Mouse (Mus musculus) splenic B cell, adult 2 months (primary cell): ENCODE results near the gene Noxo1.

Experiments used
- DNase-seq: peaks from one replicate; pipeline ENCODE4 v3.0.0-alpha.2; 2011; ENCODE audit warnings: low read depth, low spot score
- H3K27me3 ChIP-seq: 2 replicates; pipeline ENCODE4 v1.6.1; 2012; ENCODE audit warnings: mild to moderate bottlenecking, low read length, moderate library complexity, mixed read lengths; ENCODE audit not compliant: control insufficient read depth, poor library complexity, insufficient read depth, severe bottlenecking
- H3K36me3 ChIP-seq: 2 replicates; pipeline ENCODE4 v1.6.1; 2012; ENCODE audit warnings: mild to moderate bottlenecking, low read length, moderate library complexity, mixed read lengths; ENCODE audit not compliant: control insufficient read depth, poor library complexity, insufficient read depth, severe bottlenecking

The Noxo1 gene

GRCm38 (mm10) chr17:24736330-24737051 lies 40.5 kb downstream of the Noxo1 start, which contains the start of gene Msrb1:
TSS of gene Msrb1 (plus strand) at chr17:24736642.
- H3K36me3 ChIP-seq = no peaks in the 10 kb centered on the region
- H3K27me3 ChIP-seq = no peaks in the 10 kb centered on the region
- DNase-seq = peak; percentile 95

GRCm38 (mm10) chr17:24737135-24737810 lies 41.2 kb downstream of the Noxo1 start:
- Histone ChIP-seq H3K27me3 (no peaks in the 10 kb centered on the region), H3K36me3 (no peaks in the 10 kb centered on the region)
- no peak for DNase-seq

DNA sequence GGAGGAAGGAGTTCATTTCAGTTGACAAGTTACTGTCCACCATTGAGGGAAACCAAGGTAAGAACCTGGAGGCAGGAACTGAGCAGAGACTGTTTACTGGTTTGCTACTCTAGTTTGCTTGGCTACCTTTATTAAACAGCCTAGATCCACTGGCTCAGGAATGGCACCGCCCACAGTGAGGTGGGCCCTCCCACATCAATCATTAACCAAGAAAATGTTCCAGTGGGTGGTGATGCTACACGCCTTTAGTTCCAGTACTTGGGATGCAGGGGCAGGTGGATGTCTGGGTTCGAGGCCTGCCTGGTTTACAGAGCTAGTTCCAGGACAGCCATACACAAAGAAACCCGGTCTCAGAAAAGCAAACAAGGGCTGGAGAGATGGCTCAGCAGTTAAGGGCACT lies 42.2 kb downstream of the Noxo1 start:
- DNase-seq = no peak
- H3K36me3 ChIP-seq = no peaks in the 10 kb centered on the region
- H3K27me3 ChIP-seq = no peaks in the 10 kb centered on the region

DNA sequence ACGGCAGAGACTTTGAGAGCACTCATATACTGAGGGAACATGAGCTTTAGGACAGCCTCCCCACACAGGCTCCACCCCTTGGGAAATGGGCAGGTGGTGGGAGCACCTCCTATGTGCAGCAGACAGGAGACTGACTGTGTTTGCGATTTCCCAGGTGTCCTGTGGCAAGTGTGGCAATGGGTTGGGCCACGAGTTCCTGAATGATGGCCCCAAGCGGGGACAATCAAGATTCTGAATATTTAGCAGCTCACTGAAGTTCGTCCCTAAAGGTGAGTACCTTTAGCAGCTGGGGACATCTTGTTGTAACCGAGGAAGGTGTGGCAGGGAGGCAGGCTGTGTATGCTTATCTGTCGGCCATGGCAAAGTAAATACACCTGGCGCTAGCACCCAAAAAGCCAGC lies 43.9 kb downstream of the Noxo1 start:
- H3K27me3 ChIP-seq = no peaks in the 10 kb centered on the region
- no peak for DNase-seq
- H3K36me3 ChIP-seq = no peaks in the 10 kb centered on the region

DNA sequence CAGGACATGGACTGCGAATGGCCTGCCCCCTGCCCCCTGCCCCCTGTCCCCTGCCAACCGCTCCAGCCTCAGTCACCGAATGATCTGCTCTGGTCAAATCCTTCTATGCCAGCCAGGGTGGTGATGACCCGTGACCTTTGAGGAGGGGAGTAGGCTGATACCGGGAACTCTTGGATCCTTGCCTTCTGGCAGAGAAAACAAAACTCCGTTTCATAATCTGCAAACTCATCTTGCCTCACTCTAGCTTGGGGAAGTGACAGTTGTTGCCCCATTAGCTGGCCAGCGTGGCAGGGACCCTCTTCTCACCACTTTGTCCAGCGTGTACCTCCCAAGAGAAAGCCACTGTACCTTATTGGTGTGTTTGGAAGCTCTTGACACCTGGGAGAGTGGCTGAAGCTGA lies 46.3 kb downstream of the Noxo1 start:
- Histone ChIP-seq H3K36me3 (no peaks in the 10 kb centered on the region), H3K27me3 (no peaks in the 10 kb centered on the region)
- DNase-seq = no peak

DNA sequence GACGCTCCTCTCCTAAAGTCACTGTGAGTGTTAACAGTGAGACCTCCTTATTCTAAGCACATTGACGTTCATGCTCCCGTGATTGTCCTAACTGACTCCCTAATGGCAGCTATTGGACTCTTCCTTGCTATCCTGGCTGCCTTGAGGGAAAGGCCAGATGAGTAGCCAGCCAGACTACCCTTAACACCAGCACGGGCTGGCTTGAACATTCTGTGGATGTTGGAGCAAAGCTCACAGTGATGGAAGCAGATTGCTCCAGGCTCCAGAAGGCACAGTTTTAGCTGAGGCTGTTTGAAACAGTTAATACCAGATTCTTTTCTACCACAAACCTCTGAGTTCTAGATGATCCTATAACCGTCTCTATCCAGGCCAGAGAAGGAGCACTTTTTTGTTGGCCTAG lies 47.9 kb downstream of the Noxo1 start:
- Histone ChIP-seq H3K36me3 (no peaks in the 10 kb centered on the region), H3K27me3 (no peaks in the 10 kb centered on the region)
- no peak for DNase-seq

- no peaks in the 10 kb centered on the region for H3K27me3 ChIP-seq
- DNase-seq = no peak
- H3K36me3 ChIP-seq = no peaks in the 10 kb centered on the region
Measured at GRCm38 (mm10) chr17:24744381-24744780, 48.3 kb downstream of the Noxo1 start.

DNA sequence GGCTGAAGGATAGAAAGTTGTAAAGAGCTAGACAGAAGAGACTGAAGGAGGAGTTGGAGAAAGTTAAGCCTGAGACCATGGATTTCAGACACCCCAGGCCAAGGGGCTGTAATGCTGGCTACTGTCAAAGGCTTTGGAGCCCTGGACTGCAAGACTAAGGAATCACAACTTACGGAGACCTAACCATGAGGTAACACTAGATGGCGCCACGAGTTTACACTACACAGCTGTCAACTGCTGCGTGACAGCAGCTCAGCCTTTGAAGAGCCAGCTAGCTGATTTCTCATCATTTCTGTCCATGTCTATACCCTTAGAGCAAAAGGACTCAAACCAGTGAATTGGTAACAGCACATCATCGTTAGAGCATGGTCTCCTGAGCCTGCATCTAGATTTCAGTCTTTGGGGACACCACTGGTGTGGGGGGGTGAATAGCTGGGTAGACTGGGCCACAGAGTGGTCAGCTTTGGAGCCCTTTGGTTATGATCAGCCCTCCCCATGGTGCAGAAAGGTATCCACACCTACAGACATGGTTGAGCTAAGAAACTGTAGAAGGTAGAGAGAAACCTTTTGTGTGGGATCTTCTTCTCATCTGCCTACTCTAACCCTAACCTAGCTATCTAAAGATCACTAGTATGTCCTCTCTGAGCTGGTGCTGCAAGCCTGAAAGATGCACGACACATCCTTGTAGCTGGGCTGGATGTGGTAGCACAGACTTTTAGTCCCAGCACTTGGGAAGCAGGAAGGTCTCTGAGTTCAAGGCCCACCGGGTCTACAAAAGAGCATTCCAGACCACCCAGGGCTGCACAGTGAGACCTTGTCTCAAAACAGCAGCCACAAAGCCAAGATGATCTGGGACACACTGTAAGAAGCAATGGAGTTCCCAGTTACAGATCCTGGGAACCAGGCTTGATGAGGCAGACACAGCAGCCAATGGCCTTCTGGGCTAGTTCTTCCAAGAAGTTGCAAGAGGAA lies 49.8 kb downstream of the Noxo1 start:
- H3K27me3 ChIP-seq = no peaks in the 10 kb centered on the region
- peak; percentile 94 for DNase-seq
- no peaks in the 10 kb centered on the region for H3K36me3 ChIP-seq

GRCm38 (mm10) chr17:24746986-24747385 lies 51.0 kb downstream of the Noxo1 start:
- DNase-seq = no peak

More at GRCm38 (mm10) chr17:24746986-24747385, 51.0 kb downstream of the Noxo1 start:
- Histone ChIP-seq H3K36me3 (no peaks in the 10 kb centered on the region), H3K27me3 (no peaks in the 10 kb centered on the region)
